Mouse (Mus musculus): ENCODE results near the gene Itgam. TPM values are rescaled to one million over a fixed set of nuclear protein-coding genes. Genes with fewer than 3 reads are reported as not detected.
"Not testable (repeated sequence)": the region's sequence is repeated elsewhere in the genome, so short reads cannot be mapped to it uniquely, and the experiment has no call there.

Gene Itgam
- total and polyA plus RNA-seq, 2 experiments, result 0.29 to 0.65 TPM

- H3K27ac ChIP-seq (replicated peaks; ENCODE audit: insufficient read depth, low read depth, low read length), result no peak overlapping the region
- H3K27me3 ChIP-seq (ENCODE audit: control insufficient read depth, insufficient read depth, low read length), result no peaks in the 10 kb centered on the region
- no peaks in the 10 kb centered on the region for H3K4me1 ChIP-seq (ENCODE audit: control insufficient read depth, insufficient read depth, low read length)
- WGBS, result 92% methylated on average over 6 of the region's 6 CpGs
- TF ChIP-seq POLR2A (IDR thresholded peaks at IDR 0.05; ENCODE audit: extremely low read depth, insufficient read depth, low read length) (no peak), CTCF (IDR thresholded peaks at IDR 0.05; ENCODE audit: low read depth, low read length) (no peak)
- no peaks in the 10 kb centered on the region for H3K79me2 ChIP-seq (ENCODE audit: control insufficient read depth, insufficient read depth, low read length)
- H3K9ac ChIP-seq (ENCODE audit: low read depth, low read length), result no peak overlapping the region
- H3K4me3 ChIP-seq (ENCODE audit: insufficient read depth, low read depth, low read length), result no peak overlapping the region
- no peaks in the 10 kb centered on the region for H3K36me3 ChIP-seq (ENCODE audit: control insufficient read depth, insufficient read depth, low read length)
- DNase-seq (ENCODE audit: extremely low read depth, low read depth, low spot score), result no peak
Measured at GRCm38 (mm10) chr7:128139611-128140010, 77.2 kb downstream of the Itgam start.

- Histone ChIP-seq H3K79me2 (ENCODE audit: control insufficient read depth, insufficient read depth, low read length) (no peaks in the 10 kb centered on the region), H3K27ac (replicated peaks; ENCODE audit: insufficient read depth, low read depth, low read length) (no peak overlapping the region), H3K4me1 (ENCODE audit: control insufficient read depth, insufficient read depth, low read length) (no peaks in the 10 kb centered on the region), H3K27me3 (ENCODE audit: control insufficient read depth, insufficient read depth, low read length) (no peaks in the 10 kb centered on the region), H3K4me3 (ENCODE audit: insufficient read depth, low read depth, low read length) (no peak overlapping the region), H3K36me3 (ENCODE audit: control insufficient read depth, insufficient read depth, low read length) (no peaks in the 10 kb centered on the region), H3K9ac (ENCODE audit: low read depth, low read length) (no peak overlapping the region)
- no peak for DNase-seq (ENCODE audit: extremely low read depth, low read depth, low spot score)
- 85% methylated on average over 8 of the region's 8 CpGs for WGBS
- TF ChIP-seq CTCF (IDR thresholded peaks at IDR 0.05; ENCODE audit: low read depth, low read length), result no peak
- no peak for TF ChIP-seq POLR2A (IDR thresholded peaks at IDR 0.05; ENCODE audit: extremely low read depth, insufficient read depth, low read length)
Measured at GRCm38 (mm10) chr7:128150970-128151369, 88.5 kb downstream of the Itgam start.

- H3K27me3 ChIP-seq (ENCODE audit: control insufficient read depth, insufficient read depth, low read length), result no peaks in the 10 kb centered on the region
- H3K9ac ChIP-seq (ENCODE audit: low read depth, low read length), result no peak within 1 kb of the TSS
- H3K27ac ChIP-seq (replicated peaks; ENCODE audit: insufficient read depth, low read depth, low read length), result no peak within 1 kb of the TSS
- TF ChIP-seq POLR2A (IDR thresholded peaks at IDR 0.05; ENCODE audit: extremely low read depth, insufficient read depth, low read length) (no peak), CTCF (IDR thresholded peaks at IDR 0.05; ENCODE audit: low read depth, low read length) (no peak)
- DNase-seq (ENCODE audit: extremely low read depth, low read depth, low spot score), result no peak
- H3K4me1 ChIP-seq (ENCODE audit: control insufficient read depth, insufficient read depth, low read length), result no peaks in the 10 kb centered on the region
- H3K36me3 ChIP-seq (ENCODE audit: control insufficient read depth, insufficient read depth, low read length), result no peaks in the 10 kb centered on the region
- 93% methylated on average over 21 of the region's 21 CpGs for WGBS
- H3K4me3 ChIP-seq (ENCODE audit: insufficient read depth, low read depth, low read length), result no peak within 1 kb of the TSS
- no peaks in the 10 kb centered on the region for H3K79me2 ChIP-seq (ENCODE audit: control insufficient read depth, insufficient read depth, low read length)
Measured at GRCm38 (mm10) chr7:128154076-128154475, 91.6 kb downstream of the Itgam start, which contains the start of gene Itgad. Itgad (plus strand) TSS chr7:128154376.

GRCm38 (mm10) chr7:128154924-128155323, 92.5 kb downstream of the Itgam start:
- H3K9ac ChIP-seq (ENCODE audit: low read depth, low read length), result no peak overlapping the region
- DNase-seq (ENCODE audit: extremely low read depth, low read depth, low spot score), result peak; percentile 32

GRCm38 (mm10) chr7:128158688-128159354, 96.4 kb downstream of the Itgam start:
- H3K27me3 ChIP-seq (ENCODE audit: control insufficient read depth, insufficient read depth, low read length); H3K27ac ChIP-seq (replicated peaks; ENCODE audit: insufficient read depth, low read depth, low read length); H3K79me2 ChIP-seq (ENCODE audit: control insufficient read depth, insufficient read depth, low read length); DNase-seq (ENCODE audit: extremely low read depth, low read depth, low spot score); H3K9ac ChIP-seq (ENCODE audit: low read depth, low read length); H3K4me1 ChIP-seq (ENCODE audit: control insufficient read depth, insufficient read depth, low read length); H3K4me3 ChIP-seq (ENCODE audit: insufficient read depth, low read depth, low read length); H3K36me3 ChIP-seq (ENCODE audit: control insufficient read depth, insufficient read depth, low read length): not testable (repeated sequence)
- 80% methylated on average over 8 of the region's 8 CpGs for WGBS

More at GRCm38 (mm10) chr7:128154924-128155323, 92.5 kb downstream of the Itgam start:
- TF ChIP-seq CTCF (IDR thresholded peaks at IDR 0.05; ENCODE audit: low read depth, low read length), result no peak
- no peaks in the 10 kb centered on the region for H3K36me3 ChIP-seq (ENCODE audit: control insufficient read depth, insufficient read depth, low read length)
- no peaks in the 10 kb centered on the region for H3K27me3 ChIP-seq (ENCODE audit: control insufficient read depth, insufficient read depth, low read length)
- no peak overlapping the region for H3K27ac ChIP-seq (replicated peaks; ENCODE audit: insufficient read depth, low read depth, low read length)
- no peaks in the 10 kb centered on the region for H3K4me1 ChIP-seq (ENCODE audit: control insufficient read depth, insufficient read depth, low read length)
- H3K4me3 ChIP-seq (ENCODE audit: insufficient read depth, low read depth, low read length), result no peak overlapping the region
- H3K79me2 ChIP-seq (ENCODE audit: control insufficient read depth, insufficient read depth, low read length), result no peaks in the 10 kb centered on the region
- 23% methylated on average over 10 of the region's 10 CpGs for WGBS

GRCm38 (mm10) chr7:128164001-128164400, 101.6 kb downstream of the Itgam start:
- Histone ChIP-seq H3K27me3 (ENCODE audit: control insufficient read depth, insufficient read depth, low read length) (no peaks in the 10 kb centered on the region), H3K79me2 (ENCODE audit: control insufficient read depth, insufficient read depth, low read length) (no peaks in the 10 kb centered on the region), H3K27ac (replicated peaks; ENCODE audit: insufficient read depth, low read depth, low read length) (no peak overlapping the region), H3K9ac (ENCODE audit: low read depth, low read length) (no peak overlapping the region), H3K4me1 (ENCODE audit: control insufficient read depth, insufficient read depth, low read length) (no peaks in the 10 kb centered on the region), H3K36me3 (ENCODE audit: control insufficient read depth, insufficient read depth, low read length) (no peaks in the 10 kb centered on the region), H3K4me3 (ENCODE audit: insufficient read depth, low read depth, low read length) (no peak overlapping the region)
- 95% methylated on average over 4 of the region's 4 CpGs for WGBS
- no peak for DNase-seq (ENCODE audit: extremely low read depth, low read depth, low spot score)
- no peak for TF ChIP-seq CTCF (IDR thresholded peaks at IDR 0.05; ENCODE audit: low read depth, low read length)
- no peak for TF ChIP-seq POLR2A (IDR thresholded peaks at IDR 0.05; ENCODE audit: extremely low read depth, insufficient read depth, low read length)
